Mouse (Mus musculus) midbrain, postnatal 0 days (tissue): ENCODE data around the gene Tlcd2. TPM values are rescaled to one million over a fixed set of nuclear protein-coding genes. Genes with fewer than 3 reads are reported as not detected.
A peak's percentile ranks its signal among the peaks of the same experiment; 100 is the strongest.

Source experiments
- ATAC-seq: fragments of 200-750 bp; cut with Nextera tagmentation; 2 replicates; pipeline ENCODE4 v1.8.0; 2017; ENCODE audit warnings: moderate number of reproducible peaks, mild to moderate bottlenecking, moderate TSS enrichment, moderate library complexity; ENCODE audit not compliant: low FRiP score
- DNase-seq: peaks from one replicate; pipeline ENCODE4 v3.0.0-alpha.2; 2015; ENCODE audit warnings: low spot score
- H3K27ac ChIP-seq: fragments of 300-500 bp; sonication (generic); 2 replicates; pipeline ENCODE4 v1.5.1; 2014; ENCODE audit warnings: low read depth, mild to moderate bottlenecking, low read length, mixed read lengths
- H3K27me3 ChIP-seq: fragments of 300-500 bp; sonication (generic); 2 replicates; pipeline ENCODE4 v1.6.1; 2014; ENCODE audit warnings: low read length, control low read depth, mixed read lengths; ENCODE audit not compliant: insufficient read depth
- H3K36me3 ChIP-seq: fragments of 300-500 bp; sonication (generic); 2 replicates; pipeline ENCODE4 v1.6.1; 2014; ENCODE audit warnings: low read length, control low read depth, mixed read lengths; ENCODE audit not compliant: insufficient read depth
- H3K4me1 ChIP-seq: fragments of 300-500 bp; sonication (generic); 2 replicates; pipeline ENCODE4 v1.6.1; 2014; ENCODE audit warnings: mild to moderate bottlenecking, control low read depth, antibody characterized with exemption, low read length, mixed read lengths; ENCODE audit not compliant: insufficient read depth
- H3K4me2 ChIP-seq: fragments of 300-500 bp; sonication (generic); 2 replicates; pipeline ENCODE4 v1.6.1; 2014; ENCODE audit warnings: low read depth, mild to moderate bottlenecking, low read length, mixed read lengths; ENCODE audit not compliant: poor library complexity, severe bottlenecking
- H3K4me3 ChIP-seq: fragments of 300-500 bp; sonication (generic); 2 replicates; pipeline ENCODE4 v1.5.1; 2014; ENCODE audit warnings: low read depth, mild to moderate bottlenecking, low read length, moderate library complexity
- H3K9ac ChIP-seq: fragments of 300-500 bp; sonication (generic); replicated peaks from 2 replicates; pipeline ENCODE4 v1.6.1; 2014; ENCODE audit warnings: mild to moderate bottlenecking, low read length, moderate library complexity, mixed read lengths; ENCODE audit not compliant: poor library complexity, severe bottlenecking
- H3K9me3 ChIP-seq: fragments of 300-500 bp; sonication (generic); 2 replicates; pipeline ENCODE4 v1.6.1; 2016; ENCODE audit warnings: low read length, control low read depth
- CTCF ChIP-seq: IDR thresholded peaks from 2 replicates; pipeline ENCODE4 v1.5.1; 2016; ENCODE audit warnings: antibody characterized with exemption, mild to moderate bottlenecking
- WGBS: fragments of 180-500 bp; shearing (Covaris S2); extraction: QIAGEN DNeasy Blood & Tissue Kit; methylation state at CpG from one replicate; pipeline ENCODE4 v1.1.7; 2014; 5-methylcytosine and 5-hydroxymethylcytosine counted together
- polyA plus RNA-seq: library from polyadenylated mRNA; unstranded; fragments of >200 nt; fragmentation: Nextera tagmentation; extraction: Ambion mirVana; gene quantifications from 2 replicates; pipeline ENCODE4 v1.2.1, GENCODE M21; 2015
- total RNA-seq: library from RNA; depleted of rRNA; stranded (reverse); fragments of >200 nt; gene quantifications from 2 replicates; pipeline ENCODE4 v1.2.3, GENCODE M21; 2014

Tlcd2 gene
- total and polyA plus RNA-seq, 2 experiments from 2014 or later: 0.66 to 1.9 TPM

- ATAC-seq: no peak
These were observed 5.4 kb downstream of the Tlcd2 start for GRCm38 (mm10) chr11:75466731-75467505.

GRCm38 (mm10) chr11:75467512-75468215 lies 6.1 kb downstream of the Tlcd2 start:
- peak overlapping the region; percentile 40 for H3K4me2 ChIP-seq
- H3K9ac ChIP-seq: peak overlapping the region; percentile 24; the same call in 1 of the 2 replicates
- 17% methylated on average over 19 of the region's 19 CpGs for WGBS
- H3K36me3 ChIP-seq: peaks cover 16% of the 10 kb centered on the region
- no peaks in the 10 kb centered on the region for H3K4me1 ChIP-seq
- no peak for DNase-seq
- H3K27me3 ChIP-seq: no peaks in the 10 kb centered on the region
- ATAC-seq: peak; percentile 34; the same call in 1 of the 2 replicates
- H3K4me3 ChIP-seq: peak overlapping the region; percentile 16; the same call in 1 of the 2 replicates
- TF ChIP-seq CTCF: no peak
- no peaks in the 10 kb centered on the region for H3K9me3 ChIP-seq
- no peak overlapping the region for H3K27ac ChIP-seq

More at GRCm38 (mm10) chr11:75466731-75467505, 5.4 kb downstream of the Tlcd2 start:
- Histone ChIP-seq H3K4me1 (0 out of 2 replicates have a peak, but pooled peaks cover 4% of the 10 kb centered on the region), H3K9me3 (no peaks in the 10 kb centered on the region), H3K27ac (no peak overlapping the region), H3K4me2 (no peak overlapping the region), H3K4me3 (no peak overlapping the region), H3K27me3 (no peaks in the 10 kb centered on the region), H3K36me3 (peaks cover 16% of the 10 kb centered on the region), H3K9ac (no peak overlapping the region)
- WGBS: 95% methylated on average over 4 of the region's 4 CpGs
- DNase-seq: no peak
- peak; percentile 32 for TF ChIP-seq CTCF

DNA sequence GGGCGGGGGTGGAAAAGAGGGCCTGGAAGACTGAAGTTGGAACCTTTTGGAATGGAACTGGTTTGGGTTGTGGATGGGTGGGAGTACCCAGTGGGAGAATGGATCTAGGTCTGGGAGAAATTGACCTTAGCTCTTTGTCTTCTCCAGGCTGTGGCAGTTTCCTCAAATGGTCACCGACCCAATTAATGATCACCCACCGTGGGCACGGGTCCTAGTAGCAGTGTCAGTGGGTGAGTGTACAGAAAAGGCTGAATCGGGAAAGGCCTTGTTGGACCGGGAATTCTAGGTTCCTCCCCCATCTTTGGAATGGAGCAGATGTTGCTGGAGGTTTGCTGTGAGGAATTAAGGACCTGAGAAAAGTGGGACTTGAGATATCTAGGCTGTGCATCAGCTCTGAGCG lies 6.9 kb downstream of the Tlcd2 start:
- H3K36me3 ChIP-seq: peaks cover 16% of the 10 kb centered on the region
- ATAC-seq (no peak), DNase-seq (no peak)
- no peak for TF ChIP-seq CTCF
- H3K9me3 ChIP-seq: no peaks in the 10 kb centered on the region
- H3K27me3 ChIP-seq: no peaks in the 10 kb centered on the region
- no peak overlapping the region for H3K27ac ChIP-seq
- 71% methylated on average over 7 of the region's 7 CpGs for WGBS
- peak overlapping the region; percentile 16; the same call in 1 of the 2 replicates for H3K4me3 ChIP-seq
- H3K4me1 ChIP-seq: no peaks in the 10 kb centered on the region
- no peak overlapping the region; the same call in 1 of the 2 replicates for H3K9ac ChIP-seq
- H3K4me2 ChIP-seq: peak overlapping the region; percentile 40

- no peak for DNase-seq
- no peaks in the 10 kb centered on the region for H3K9me3 ChIP-seq
- H3K9ac ChIP-seq: no peak overlapping the region
- no peak for TF ChIP-seq CTCF
- no peak for ATAC-seq
- 95% methylated on average over 4 of the region's 4 CpGs for WGBS
- H3K27ac ChIP-seq: no peak overlapping the region
- H3K4me1 ChIP-seq: no peaks in the 10 kb centered on the region
- no peak overlapping the region for H3K4me2 ChIP-seq
- H3K36me3 ChIP-seq: peaks cover 14% of the 10 kb centered on the region
- H3K27me3 ChIP-seq: no peaks in the 10 kb centered on the region
- no peak overlapping the region for H3K4me3 ChIP-seq
These were observed 7.7 kb downstream of the Tlcd2 start for GRCm38 (mm10) chr11:75469261-75469660.

- Histone ChIP-seq H3K9me3 (no peaks in the 10 kb centered on the region), H3K9ac (no peak overlapping the region), H3K4me1 (no peaks in the 10 kb centered on the region), H3K27me3 (no peaks in the 10 kb centered on the region), H3K36me3 (peaks cover 3% of the 10 kb centered on the region; the same call in 1 of the 2 replicates), H3K4me2 (no peak overlapping the region), H3K4me3 (no peak overlapping the region), H3K27ac (no peak overlapping the region)
- 88% methylated on average over 3 of the region's 3 CpGs for WGBS
- no peak for DNase-seq
- no peak for TF ChIP-seq CTCF
- no peak for ATAC-seq
These were observed 9.2 kb downstream of the Tlcd2 start for GRCm38 (mm10) chr11:75470675-75471074.
